Mouse (Mus musculus) granulocyte monocyte progenitor cell, adult 5-6 weeks (primary cell): ENCODE results near the gene Prl2c1. TPM values are rescaled to one million over a fixed set of nuclear protein-coding genes. Genes with fewer than 3 reads are reported as not detected.
"Not testable (repeated sequence)": the region's sequence is repeated elsewhere in the genome, so short reads cannot be mapped to it uniquely, and the experiment has no call there.

ENCODE experiments used
- ATAC-seq: replicated peaks from 2 replicates; pipeline ENCODE4 v1.8.0; 2016; ENCODE audit warnings: mild to moderate bottlenecking, moderate TSS enrichment, inconsistent platforms; ENCODE audit not compliant: poor library complexity, severe bottlenecking
- total RNA-seq, 2 experiments: library from RNA; stranded (forward) in 1 of 2; stranded (reverse) in 1 of 2; fragments of 200-712, 200-1000 nt in 1 of 2; fragments of >200 nt in 1 of 2; fragmentation: Nextera tagmentation in 1 of 2; gene quantifications; 2 replicates each; pipeline ENCODE4 v1.2.3; 2014 to 2017

Gene Prl2c1
- total RNA-seq (2014; fragmentation: Nextera tagmentation) (not detected in 2 replicates), total RNA-seq (2017) (not detected in 2 replicates)

DNA sequence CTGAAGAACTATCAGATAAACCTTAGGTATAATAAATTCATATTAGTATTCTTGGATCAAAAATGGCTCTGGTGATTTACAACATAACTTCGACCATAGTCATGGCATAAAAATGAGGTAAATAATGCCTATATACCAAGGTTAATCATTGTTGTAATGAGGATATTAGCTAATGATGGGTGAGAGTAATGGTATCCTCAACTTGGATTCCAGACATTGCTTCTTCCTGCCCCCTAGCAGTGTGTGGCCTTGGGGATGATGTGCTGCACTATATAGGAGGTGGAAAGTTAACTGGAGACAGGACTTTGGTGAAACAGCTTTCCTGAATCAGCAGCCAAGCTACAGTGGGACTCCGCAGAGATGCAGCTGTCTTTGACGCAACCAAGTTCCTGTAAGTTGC lies at the start of gene Prl2c1:
Gene Prl2c1 (plus strand): TSS at position 301 of the 400 bp plus-strand sequence.
- ATAC-seq, result no peak

DNA sequence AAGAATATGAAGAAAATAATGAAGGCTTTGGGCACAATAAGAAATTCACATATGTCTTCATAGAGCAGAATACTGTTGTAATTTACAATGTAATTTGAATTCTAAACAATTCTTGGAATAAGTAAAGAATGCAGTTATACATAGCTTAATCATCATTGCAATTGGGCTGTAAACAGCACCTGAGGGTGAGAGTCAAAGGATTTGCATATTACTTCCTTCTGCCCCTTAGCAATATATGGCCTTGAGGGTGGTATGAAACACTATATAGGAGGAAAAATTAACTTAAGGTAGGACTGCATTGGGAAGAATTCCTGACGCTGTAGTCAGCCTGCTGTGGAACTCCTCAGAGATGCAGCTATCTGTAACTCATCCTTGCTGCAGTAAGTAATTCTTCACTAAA lies 47.8 kb upstream of the Prl2c1 start, which contains the start of gene Prl2a1:
Gene Prl2a1 (plus strand): TSS at position 301 of the 400 bp plus-strand sequence.
- no peak for ATAC-seq

DNA sequence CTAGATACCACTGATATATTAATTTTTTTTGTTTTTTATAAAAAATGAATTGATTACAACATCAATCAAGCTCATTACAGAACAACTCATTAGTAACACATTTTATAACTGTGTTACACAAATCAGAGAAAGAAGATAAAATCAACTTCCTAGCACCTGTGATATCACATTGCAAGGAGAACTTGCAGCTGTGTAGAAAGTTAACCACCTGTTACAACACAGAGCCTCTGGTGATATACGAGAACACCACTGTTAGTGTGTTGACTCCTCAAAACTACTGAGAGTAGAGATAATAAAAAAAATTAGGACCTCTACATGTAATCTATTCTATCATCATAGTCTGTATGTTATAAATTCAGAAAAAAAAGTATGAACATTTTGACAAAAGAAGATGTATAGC lies 46.4 kb upstream of the Prl2c1 start:
- no peak for ATAC-seq

DNA sequence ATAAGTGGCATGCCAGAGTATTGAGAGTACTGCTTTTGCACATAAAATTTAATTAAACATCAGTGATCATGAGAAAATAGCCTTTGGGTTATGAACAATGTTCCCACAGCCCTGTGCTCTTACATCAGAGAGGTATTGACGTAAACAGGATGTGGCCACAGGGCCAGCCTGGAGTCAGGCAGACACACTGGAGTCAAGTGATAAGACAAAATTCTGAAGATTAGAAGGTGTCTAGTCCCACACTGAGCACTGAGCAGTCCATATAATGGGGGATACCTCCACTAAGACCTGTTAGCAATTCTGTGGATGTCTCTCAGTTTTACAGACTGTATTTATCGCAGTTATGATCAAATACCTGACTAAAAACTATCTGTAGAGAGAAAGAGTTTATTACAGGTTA lies 55.1 kb downstream of the Prl2c1 start:
- ATAC-seq, result not testable (repeated sequence)

Other genes starting within 250 kb of the Prl2c1 start
- not detected in 2 replicates for gene Prl7b1, start 238.8 kb upstream of the Prl2c1 start, total RNA-seq (2014; fragmentation: Nextera tagmentation)
- gene Prl7b1, start 238.8 kb upstream of the Prl2c1 start, total RNA-seq (2017), result not detected in 2 replicates
- gene Prl7a1, start 206.8 kb upstream of the Prl2c1 start, total RNA-seq (2014; fragmentation: Nextera tagmentation), result not detected in 2 replicates
- gene Prl7a1, start 206.8 kb upstream of the Prl2c1 start, total RNA-seq (2017), result not detected in 2 replicates
- not detected in 2 replicates for gene Prl7a2, start 181.3 kb upstream of the Prl2c1 start, total RNA-seq (2014; fragmentation: Nextera tagmentation)
- not detected in 2 replicates for gene Prl7a2, start 181.3 kb upstream of the Prl2c1 start, total RNA-seq (2017)
- gene Prl7d1, start 132.6 kb upstream of the Prl2c1 start, total RNA-seq (2014; fragmentation: Nextera tagmentation), result not detected in 2 replicates
- gene Prl7d1, start 132.6 kb upstream of the Prl2c1 start, total RNA-seq (2017), result not detected in 2 replicates
- not detected in 2 replicates for gene Prl7c1, start 68.5 kb upstream of the Prl2c1 start, total RNA-seq (2014; fragmentation: Nextera tagmentation)
- not detected in 2 replicates for gene Prl7c1, start 68.5 kb upstream of the Prl2c1 start, total RNA-seq (2017)
- not detected in 2 replicates for gene Prl2a1, start 47.7 kb upstream of the Prl2c1 start, total RNA-seq (2014; fragmentation: Nextera tagmentation)
- not detected in 2 replicates for gene Prl2a1, start 47.7 kb upstream of the Prl2c1 start, total RNA-seq (2017)
- gene Prl4a1, start 166.9 kb downstream of the Prl2c1 start, total RNA-seq (2014; fragmentation: Nextera tagmentation), result not detected in 2 replicates
- not detected in 2 replicates for gene Prl4a1, start 166.9 kb downstream of the Prl2c1 start, total RNA-seq (2017)